ENCODE assay signal across 11 mouse cellular contexts in the genomic region with DNA sequence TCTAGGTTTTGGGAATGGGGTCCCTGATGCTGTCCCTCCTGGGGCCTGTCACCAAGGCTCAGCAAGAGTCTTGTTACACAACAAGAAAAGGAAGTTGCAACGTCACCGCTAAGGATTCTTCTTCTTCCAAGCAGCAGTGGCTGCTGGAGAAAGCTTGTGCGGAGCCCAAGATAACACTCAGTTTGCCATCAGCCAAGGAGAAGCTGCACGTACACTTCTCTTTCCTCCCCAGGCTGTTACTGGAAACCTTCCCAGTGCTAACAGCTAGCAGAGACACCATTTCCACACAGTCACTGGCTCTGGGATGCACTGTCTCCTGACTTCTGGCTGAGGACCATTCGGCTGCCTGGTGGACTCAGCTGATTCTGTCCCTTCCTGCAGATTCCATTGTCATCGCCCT. TPM values are rescaled to one million over a fixed set of nuclear protein-coding genes. Genes with fewer than 3 reads are reported as not detected.
A peak's percentile ranks its signal among the peaks of the same experiment; 100 is the strongest.
DNase-seq lines count a peak whose midpoint lies in the region.
"Had no signal": no experiment of that assay in that cellular context is flagged by ENCODE, and none has a peak within 500 bp of the region (broad histone marks: within the 10 kb centered on the region; RNA-seq: fewer than 3 reads in every experiment).

No protein-coding gene starts in this region.

- DNase-seq in frontal cortex, adult 2 months (ENCODE audit: extremely low spot score in 1 of 2, low spot score in 1 of 2) = peak; percentile 22 to 45
- DNase-seq in frontal cortex, postnatal 14 days (ENCODE audit: low spot score in 2 of 2) = no peak
- DNase-seq in right cerebral cortex, adult 18-20 months = peak; percentile 51
- no peak for DNase-seq in right cerebral cortex, postnatal 4 days
- peak; percentile 31 to 33 for DNase-seq in left cerebral cortex, postnatal 36 days (ENCODE audit: low spot score in 2 of 2)
- no peak for DNase-seq in urinary bladder, postnatal 10 days (ENCODE audit: low spot score)
- DNase-seq in gastrocnemius, postnatal 10 days = no peak
- no peak for DNase-seq in gastrocnemius, postnatal 36 days

- intact Hi-C loops in left cerebral cortex, postnatal 36 days (cut with DNase I) = no loop called here
- intact Hi-C loops in gastrocnemius, postnatal 36 days (cut with DNase I) = no loop called here

RNA-seq across cellular contexts. Expression of gene Mrap, which starts 9.1 kb away (rescaled TPM):
- polyA plus RNA-seq in frontal cortex, adult 2 months (2012; rRNA removed) = 0.90 and 1.3 TPM in 2 replicates
- total RNA-seq in left cerebral cortex, postnatal 36 days (2021) = not detected
- total RNA-seq in gastrocnemius, postnatal 10 days (2021) = 1 to 10 TPM in 1 of 2 experiments, under 1 TPM in 1; 0.97 to 2.8 TPM
- 1 to 10 TPM in 1 of 2 experiments, under 1 TPM in 1; 0.43 to 1.5 TPM for total RNA-seq in gastrocnemius, postnatal 36 days (2021)
- polyA plus RNA-seq: limb, embryonic 13.5 days; myocyte; Patski had no signal

RNA-seq across cellular contexts. Expression of gene Mis18a, which starts 19.9 kb away (rescaled TPM):
- polyA plus RNA-seq in frontal cortex, adult 2 months (2012; rRNA removed) = 11.5 and 12.8 TPM in 2 replicates
- total RNA-seq in left cerebral cortex, postnatal 36 days (2021) = 1 to 10 TPM; 7.9 to 8.1 TPM
- total RNA-seq in gastrocnemius, postnatal 10 days (2021) = 1 to 10 TPM; 3.4 to 4.8 TPM
- 1 to 10 TPM; 1.0 to 1.2 TPM for total RNA-seq in gastrocnemius, postnatal 36 days (2021)

Comparison
In these comparisons a context has a peak if more than half of its experiments do, and no peak if none do; other contexts are left out.
1. DNase-seq: peak in frontal cortex, adult 2 months (2 of 2), right cerebral cortex, adult 18-20 months (single experiment) and left cerebral cortex, postnatal 36 days (2 of 2); none in frontal cortex, postnatal 14 days (0 of 2), right cerebral cortex, postnatal 4 days (single experiment), urinary bladder, postnatal 10 days (single experiment), gastrocnemius, postnatal 10 days (single experiment) and gastrocnemius, postnatal 36 days (0 of 2).